In the genomic region with DNA sequence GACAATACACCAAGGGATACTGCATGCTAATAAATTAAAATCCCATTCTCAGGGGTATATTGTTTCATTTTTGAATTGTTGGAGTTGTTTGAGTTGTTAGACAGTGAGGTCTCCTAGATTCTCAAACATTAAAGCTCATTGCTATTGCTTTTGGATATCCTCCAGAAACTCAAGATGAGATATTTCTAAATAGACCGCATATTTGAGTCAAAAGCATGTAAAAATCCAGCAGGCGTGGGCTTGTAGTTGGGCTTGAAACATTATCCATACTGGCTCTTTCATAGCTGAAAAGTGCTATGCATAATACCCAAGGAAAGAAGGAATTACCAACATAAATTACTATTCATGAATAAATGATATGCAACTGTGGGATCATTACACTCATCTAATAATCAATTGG, we compare ENCODE assay signal across 22 mouse cellular contexts.
"Had no signal": no experiment of that assay in that cellular context is flagged by ENCODE, and none has a peak within 500 bp of the region (broad histone marks: within the 10 kb centered on the region; RNA-seq: fewer than 3 reads in every experiment).

No protein-coding gene starts in this region.

- H3K4me3 ChIP-seq: kidney, embryonic 15.5 days; left cerebral cortex, adult 2 months; limb, embryonic 12.5 days; liver, embryonic 12.5 days; liver, embryonic 15.5 days; midbrain, embryonic 12.5 days; midbrain, embryonic 15.5 days; neural tube, embryonic 12.5 days; neural tube, embryonic 15.5 days had no signal

- H3K9me3 ChIP-seq: kidney, embryonic 15.5 days; limb, embryonic 12.5 days; liver, embryonic 12.5 days; liver, embryonic 15.5 days; midbrain, embryonic 12.5 days; midbrain, embryonic 15.5 days; neural tube, embryonic 12.5 days; neural tube, embryonic 15.5 days had no signal

- H3K9ac ChIP-seq: kidney, embryonic 15.5 days; limb, embryonic 12.5 days; liver, embryonic 12.5 days; liver, embryonic 15.5 days; midbrain, embryonic 12.5 days; midbrain, embryonic 15.5 days; neural tube, embryonic 12.5 days; neural tube, embryonic 15.5 days had no signal

- H3K27ac ChIP-seq: kidney, embryonic 15.5 days; left cerebral cortex, adult 2 months; limb, embryonic 12.5 days; liver, embryonic 12.5 days; liver, embryonic 15.5 days; macrophage; midbrain, embryonic 12.5 days; midbrain, embryonic 15.5 days; neural tube, embryonic 12.5 days; neural tube, embryonic 15.5 days had no signal

- DNase-seq: kidney, adult 11 months; kidney, adult 8-10 months; kidney, postnatal 25 days; layer of hippocampus, postnatal 36 days; liver; lung, adult 18-20 months; lung, postnatal 14 days; retina, postnatal 1 day; right cerebral cortex, postnatal 25 days; spleen, adult 18-20 months; thymus, adult 18-20 months; thymus, postnatal 36 days had no signal

- H3K36me3 ChIP-seq: kidney, embryonic 15.5 days; limb, embryonic 12.5 days; liver, embryonic 12.5 days; liver, embryonic 15.5 days; midbrain, embryonic 12.5 days; midbrain, embryonic 15.5 days; neural tube, embryonic 12.5 days; neural tube, embryonic 15.5 days had no signal

- H3K4me2 ChIP-seq: kidney, embryonic 15.5 days; limb, embryonic 12.5 days; liver, embryonic 12.5 days; liver, embryonic 15.5 days; midbrain, embryonic 12.5 days; midbrain, embryonic 15.5 days; neural tube, embryonic 12.5 days; neural tube, embryonic 15.5 days had no signal

- H3K27me3 ChIP-seq: kidney, embryonic 15.5 days; limb, embryonic 12.5 days; liver, embryonic 12.5 days; liver, embryonic 15.5 days; midbrain, embryonic 12.5 days; midbrain, embryonic 15.5 days; neural tube, embryonic 12.5 days; neural tube, embryonic 15.5 days had no signal

- H3K4me1 ChIP-seq: kidney, embryonic 15.5 days; limb, embryonic 12.5 days; liver, embryonic 12.5 days; liver, embryonic 15.5 days; midbrain, embryonic 12.5 days; midbrain, embryonic 15.5 days; neural tube, embryonic 12.5 days; neural tube, embryonic 15.5 days had no signal

- ATAC-seq: liver, embryonic 12.5 days; midbrain, embryonic 15.5 days had no signal
